Mouse (Mus musculus) heart, embryonic 12.5 days (tissue): ENCODE data around the gene Tubb4b. TPM values are rescaled to one million over a fixed set of nuclear protein-coding genes. Genes with fewer than 3 reads are reported as not detected.

Source experiments
- ATAC-seq: fragments of 200-750 bp; cut with Nextera tagmentation; 2 replicates; pipeline ENCODE4 v1.8.0; 2017; ENCODE audit warnings: moderate TSS enrichment, moderate library complexity; ENCODE audit not compliant: insufficient number of reproducible peaks, low FRiP score
- H3K27ac ChIP-seq: fragments of 300-500 bp; sonication (generic); 2 replicates; pipeline ENCODE4 v1.5.1; 2016; ENCODE audit warnings: mild to moderate bottlenecking, moderate library complexity; ENCODE audit not compliant: poor library complexity, severe bottlenecking
- H3K27me3 ChIP-seq: fragments of 300-500 bp; sonication (generic); replicated peaks from 2 replicates; pipeline ENCODE4 v1.6.1; 2016; ENCODE audit warnings: mild to moderate bottlenecking, moderate library complexity
- H3K36me3 ChIP-seq: fragments of 300-500 bp; sonication (generic); 2 replicates; pipeline ENCODE4 v1.6.1; 2016; ENCODE audit warnings: mild to moderate bottlenecking, moderate library complexity
- H3K4me1 ChIP-seq: fragments of 300-500 bp; sonication (generic); replicated peaks from 2 replicates; pipeline ENCODE4 v1.6.1; 2016; ENCODE audit warnings: mild to moderate bottlenecking
- H3K4me2 ChIP-seq: fragments of 300-500 bp; sonication (generic); 2 replicates; pipeline ENCODE4 v1.6.1; 2016; ENCODE audit warnings: mild to moderate bottlenecking, moderate library complexity
- H3K4me3 ChIP-seq: fragments of 300-500 bp; sonication (generic); 2 replicates; pipeline ENCODE4 v1.5.1; 2016; ENCODE audit warnings: mild to moderate bottlenecking
- H3K9ac ChIP-seq: fragments of 300-500 bp; sonication (generic); 2 replicates; pipeline ENCODE4 v1.6.1; 2016; ENCODE audit warnings: mild to moderate bottlenecking, moderate library complexity
- H3K9me3 ChIP-seq: fragments of 300-500 bp; sonication (generic); replicated peaks from 2 replicates; pipeline ENCODE4 v1.6.1; 2016; ENCODE audit warnings: mild to moderate bottlenecking, moderate library complexity
- WGBS: fragments of 180-500 bp; shearing (Covaris S2); methylation state at CpG from one replicate; pipeline ENCODE4 v1.1.7; 2016; 5-methylcytosine and 5-hydroxymethylcytosine counted together
- polyA plus RNA-seq: library from polyadenylated mRNA; unstranded; fragments of >200 nt; fragmentation: Nextera tagmentation; extraction: Ambion mirVana; gene quantifications from 2 replicates; pipeline ENCODE4 v1.2.1, GENCODE M21; 2016

Gene Tubb4b
- polyA plus RNA-seq, 1 experiment from 2014 or later = 392 TPM

DNA sequence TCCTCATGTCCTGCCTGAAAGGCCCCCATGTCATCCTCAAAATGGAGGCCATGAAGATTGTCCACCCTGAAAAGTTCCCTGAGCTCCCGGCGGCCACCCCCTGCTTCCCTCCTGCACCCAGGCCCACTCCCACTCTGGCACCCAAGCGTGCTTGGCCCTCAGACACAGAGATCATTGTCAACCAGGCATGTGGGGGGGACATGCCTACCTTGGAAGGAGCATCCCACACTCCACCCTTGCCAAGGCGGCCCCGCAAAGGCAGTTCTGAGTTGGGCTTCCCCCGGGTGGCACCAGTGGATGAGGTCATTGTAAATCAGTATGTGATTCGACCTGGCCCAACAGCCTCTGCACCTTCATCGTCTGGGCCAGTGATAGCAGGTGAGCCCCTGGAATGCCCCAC lies 18.8 kb upstream of the Tubb4b start:
- H3K27me3 ChIP-seq = peaks cover 41% of the 10 kb centered on the region
- H3K27ac ChIP-seq = no peak overlapping the region
- no peaks in the 10 kb centered on the region for H3K9me3 ChIP-seq
- WGBS = 75% methylated on average over 8 of the region's 8 CpGs
- ATAC-seq = no peak
- no peak overlapping the region for H3K4me2 ChIP-seq
- peaks cover 25% of the 10 kb centered on the region for H3K4me1 ChIP-seq
- H3K4me3 ChIP-seq = no peak overlapping the region
- no peak overlapping the region for H3K9ac ChIP-seq
- H3K36me3 ChIP-seq = peaks cover 23% of the 10 kb centered on the region

DNA sequence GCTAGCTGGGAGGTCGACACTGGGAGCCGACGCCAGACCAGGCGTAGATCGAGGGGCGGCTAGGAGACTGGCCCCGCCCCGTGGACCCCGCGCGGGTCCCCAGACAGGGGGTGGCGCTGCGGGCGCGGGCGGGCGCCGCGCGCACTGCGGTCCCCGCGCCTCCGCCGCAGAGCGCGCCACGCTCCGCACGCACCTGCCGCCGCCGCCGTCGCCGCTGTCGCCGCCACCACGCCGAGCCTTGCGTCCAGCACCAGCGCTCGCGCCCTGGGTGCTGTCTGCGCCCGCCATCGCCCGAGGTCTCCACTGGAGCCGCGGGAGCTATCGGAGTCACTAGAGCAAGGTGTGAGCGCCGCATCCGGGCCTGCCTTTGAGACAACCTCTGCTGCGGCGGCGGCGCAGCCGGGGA lies 17.6 kb upstream of the Tubb4b start, which contains the start of the genes Rnf208 and Cysrt1:
Gene Rnf208 (plus strand): TSS at position 155 of the 406 bp plus-strand sequence.
Gene Cysrt1 (minus strand): TSS at position 352 of the 406 bp plus-strand sequence.
- Histone ChIP-seq H3K36me3 (0 out of 2 replicates have a peak, but pooled peaks cover 12% of the 10 kb centered on the region), H3K9ac (peak within 1 kb of the TSS; percentile 66), H3K27ac (no peak within 1 kb of the TSS), H3K4me2 (peak within 1 kb of the TSS; percentile 95), H3K4me3 (peak within 1 kb of the TSS; percentile 60), H3K27me3 (peaks cover 41% of the 10 kb centered on the region), H3K9me3 (no peaks in the 10 kb centered on the region), H3K4me1 (peaks cover 25% of the 10 kb centered on the region)
- under 1% methylated on average over 59 of the region's 59 CpGs for WGBS
- ATAC-seq = no peak

DNA sequence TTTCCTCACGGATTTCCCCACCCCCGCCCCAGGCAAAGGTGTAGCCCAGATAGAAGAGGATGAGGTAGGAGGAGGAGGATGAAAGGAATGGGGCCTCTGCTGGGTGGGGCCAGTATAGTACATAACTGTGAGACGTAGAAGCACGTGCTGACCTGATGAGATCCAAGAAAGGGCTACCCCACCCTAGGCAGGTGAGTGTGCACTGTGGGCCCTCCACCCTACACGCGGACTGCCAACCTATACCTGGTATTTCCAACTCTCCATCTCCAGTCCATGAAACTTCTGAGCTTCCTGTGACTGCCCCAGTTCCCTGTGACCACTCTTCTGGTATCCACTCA lies 16.9 kb upstream of the Tubb4b start:
- 22% methylated on average over 6 of the region's 6 CpGs for WGBS
- no peak for ATAC-seq
- H3K9ac ChIP-seq = no peak overlapping the region
- H3K4me1 ChIP-seq = peaks cover 25% of the 10 kb centered on the region
- H3K27me3 ChIP-seq = peaks cover 41% of the 10 kb centered on the region
- H3K4me3 ChIP-seq = peak overlapping the region; percentile 60
- peak overlapping the region; percentile 95 for H3K4me2 ChIP-seq
- H3K27ac ChIP-seq = no peak overlapping the region
- H3K9me3 ChIP-seq = no peaks in the 10 kb centered on the region
- H3K36me3 ChIP-seq = 0 out of 2 replicates have a peak, but pooled peaks cover 12% of the 10 kb centered on the region

DNA sequence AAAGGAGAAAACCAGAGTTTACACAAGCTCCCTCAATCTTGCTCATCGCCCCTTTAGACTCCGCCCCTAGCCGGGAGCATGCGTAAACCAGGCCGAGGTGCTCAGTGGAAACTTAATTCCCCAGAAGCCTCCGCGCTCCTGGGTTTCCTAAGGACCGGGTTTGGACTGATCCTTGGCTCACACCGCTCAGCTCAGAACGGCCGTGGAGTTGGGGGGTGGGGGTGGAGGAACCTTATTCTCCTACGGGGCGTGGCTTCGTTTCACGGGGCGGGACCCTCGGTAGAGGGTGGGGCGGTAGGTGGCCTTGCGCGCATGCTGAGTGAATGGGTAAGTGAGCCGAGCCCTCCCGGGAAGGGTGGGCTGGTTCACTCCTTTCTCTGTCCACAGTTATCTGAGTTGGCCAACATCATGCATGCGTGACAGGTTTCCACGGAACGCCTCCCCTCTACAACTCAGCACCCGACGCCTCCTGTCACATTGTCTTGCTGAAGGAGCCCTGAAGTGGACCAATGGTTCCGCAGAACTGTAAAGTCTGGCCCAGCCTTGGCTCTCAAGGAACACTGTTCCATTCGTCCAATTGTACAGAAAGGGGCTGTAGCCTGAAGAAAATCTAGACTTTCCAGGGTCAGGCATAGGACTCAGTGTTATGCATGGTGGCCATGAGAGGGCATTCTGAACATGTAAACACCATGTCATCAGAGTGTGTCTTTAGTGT lies 16.4 kb upstream of the Tubb4b start:
- Histone ChIP-seq H3K36me3 (0 out of 2 replicates have a peak, but pooled peaks cover 7% of the 10 kb centered on the region), H3K4me3 (peak overlapping the region; percentile 60), H3K27me3 (peaks cover 46% of the 10 kb centered on the region), H3K27ac (no peak overlapping the region), H3K9ac (peak overlapping the region; percentile 15; the same call in 1 of the 2 replicates), H3K4me2 (peak overlapping the region; percentile 95), H3K9me3 (no peaks in the 10 kb centered on the region), H3K4me1 (peaks cover 25% of the 10 kb centered on the region)
- 1% methylated on average over 29 of the region's 29 CpGs for WGBS
- peak; percentile 66 for ATAC-seq

DNA sequence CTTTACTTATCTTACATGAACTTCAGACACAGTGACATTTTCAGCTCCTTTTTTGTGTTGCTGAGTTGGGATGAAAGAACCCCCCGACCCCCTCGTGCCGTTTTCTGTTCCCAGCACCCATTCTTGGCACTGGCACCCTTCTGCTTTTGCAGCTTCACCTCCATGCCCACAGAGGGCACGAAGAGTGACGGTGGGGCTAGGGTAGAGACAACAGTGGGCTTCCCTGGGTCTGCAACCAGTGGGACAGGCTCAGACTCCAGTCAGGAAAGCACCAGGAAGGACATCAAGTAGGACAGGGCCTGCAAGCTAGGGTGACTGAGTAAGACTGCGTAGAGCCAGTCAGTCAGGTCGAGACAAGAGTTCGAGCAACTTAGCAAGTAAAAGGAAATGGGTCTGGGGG lies 15.8 kb upstream of the Tubb4b start:
- Histone ChIP-seq H3K27me3 (peaks cover 50% of the 10 kb centered on the region), H3K4me2 (peak overlapping the region; percentile 95), H3K4me1 (peaks cover 25% of the 10 kb centered on the region), H3K9me3 (no peaks in the 10 kb centered on the region), H3K9ac (peak overlapping the region; percentile 15; the same call in 1 of the 2 replicates), H3K36me3 (0 out of 2 replicates have a peak, but pooled peaks cover 2% of the 10 kb centered on the region), H3K27ac (no peak overlapping the region), H3K4me3 (peak overlapping the region; percentile 60)
- WGBS = 54% methylated on average over 8 of the region's 8 CpGs
- no peak for ATAC-seq

DNA sequence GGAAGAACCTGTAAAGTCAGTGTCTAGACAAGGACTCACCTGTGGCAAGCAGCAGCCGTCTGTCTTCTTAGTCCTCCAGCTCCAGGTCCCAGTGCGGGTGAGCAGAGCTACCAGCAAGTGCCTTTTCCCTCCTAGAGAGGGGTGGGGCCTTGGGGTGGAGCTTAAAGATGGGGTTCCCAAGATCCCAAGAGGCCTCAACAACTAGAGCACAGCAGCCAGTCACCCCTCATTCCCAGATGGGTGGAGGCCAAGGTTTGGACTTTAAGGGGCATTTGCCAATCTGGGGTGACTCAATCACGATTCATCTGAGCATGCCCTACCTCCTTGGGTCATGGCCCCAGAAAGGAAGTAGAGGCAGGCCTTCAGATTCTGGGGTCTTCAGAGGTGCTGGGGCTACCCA lies 15.3 kb upstream of the Tubb4b start:
- Histone ChIP-seq H3K36me3 (no peaks in the 10 kb centered on the region), H3K9me3 (no peaks in the 10 kb centered on the region), H3K9ac (no peak overlapping the region), H3K4me2 (no peak overlapping the region), H3K27me3 (peaks cover 56% of the 10 kb centered on the region), H3K4me1 (peaks cover 25% of the 10 kb centered on the region), H3K27ac (no peak overlapping the region), H3K4me3 (no peak overlapping the region)
- 80% methylated on average over 3 of the region's 3 CpGs for WGBS
- ATAC-seq = no peak

DNA sequence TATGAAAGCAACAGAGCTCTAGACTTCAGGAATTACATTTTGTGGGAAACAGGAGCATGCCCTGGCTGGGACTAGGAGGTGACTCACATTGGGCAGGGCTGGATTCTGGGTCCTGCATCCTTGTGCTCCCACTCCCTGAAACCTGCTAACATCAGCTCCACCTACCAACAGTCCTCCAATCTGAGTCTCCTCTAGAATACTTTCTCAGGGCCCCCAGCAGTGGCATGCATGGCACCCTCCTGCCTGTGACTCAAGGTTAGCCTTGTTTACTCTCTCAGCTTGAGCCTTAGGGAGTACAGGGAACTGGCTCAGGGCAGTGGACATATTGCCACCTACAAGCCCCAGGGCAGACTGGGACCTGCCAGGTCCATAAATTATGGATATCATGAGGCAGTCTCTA lies 13.6 kb upstream of the Tubb4b start:
- no peak overlapping the region for H3K27ac ChIP-seq
- no peaks in the 10 kb centered on the region for H3K36me3 ChIP-seq
- H3K4me2 ChIP-seq = no peak overlapping the region
- ATAC-seq = no peak
- no peaks in the 10 kb centered on the region for H3K9me3 ChIP-seq
- no peak overlapping the region for H3K9ac ChIP-seq
- peaks cover 62% of the 10 kb centered on the region for H3K27me3 ChIP-seq
- H3K4me3 ChIP-seq = no peak overlapping the region
- peaks cover 25% of the 10 kb centered on the region for H3K4me1 ChIP-seq

DNA sequence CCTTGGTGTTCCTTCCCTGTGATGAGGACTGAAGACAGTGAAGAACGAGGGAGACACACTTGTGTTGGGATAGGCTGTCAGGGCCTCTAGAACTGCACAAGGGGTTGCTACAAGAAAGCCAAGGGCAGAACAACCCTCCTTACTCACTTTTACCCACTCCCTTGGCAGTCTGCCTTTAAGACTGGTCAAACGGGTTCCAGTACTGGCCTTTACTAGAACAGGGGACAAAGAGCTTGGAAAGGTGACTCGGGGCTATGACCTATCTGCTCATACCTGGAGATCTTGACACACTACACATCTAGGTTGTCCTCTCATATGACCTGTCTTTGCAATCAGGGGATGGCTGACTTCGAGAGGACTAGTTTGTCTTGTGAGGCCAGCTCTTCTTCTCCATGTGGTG lies 13.0 kb upstream of the Tubb4b start:
- Histone ChIP-seq H3K9ac (no peak overlapping the region), H3K27ac (no peak overlapping the region), H3K36me3 (no peaks in the 10 kb centered on the region), H3K9me3 (no peaks in the 10 kb centered on the region), H3K27me3 (peaks cover 62% of the 10 kb centered on the region), H3K4me1 (peaks cover 21% of the 10 kb centered on the region), H3K4me2 (no peak overlapping the region), H3K4me3 (no peak overlapping the region)
- 54% methylated on average over 4 of the region's 4 CpGs for WGBS
- no peak for ATAC-seq

DNA sequence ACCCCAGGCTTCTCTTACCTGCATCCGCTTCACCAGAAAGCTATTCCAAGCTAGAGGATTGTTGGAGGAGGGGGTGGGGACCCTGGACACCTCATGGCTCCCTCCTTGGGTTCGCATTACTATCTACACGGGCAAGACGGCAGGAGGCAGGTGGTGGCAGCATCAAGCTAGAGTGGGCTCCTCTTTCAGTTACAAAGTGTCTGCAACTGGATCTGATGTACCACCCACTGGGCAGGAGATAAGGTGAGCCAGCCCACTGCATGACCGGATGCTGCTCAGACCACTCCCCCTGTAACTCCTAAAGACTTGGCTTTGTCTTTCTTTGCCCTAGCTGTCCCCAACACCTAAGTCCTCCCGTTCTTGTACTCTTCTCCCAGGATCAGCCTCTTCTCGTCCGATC lies 12.1 kb upstream of the Tubb4b start, which contains the start of gene Rnf224:
Gene Rnf224 (minus strand): TSS at position 174 of the 400 bp plus-strand sequence.
- WGBS = 23% methylated on average over 8 of the region's 8 CpGs
- H3K27me3 ChIP-seq = peaks cover 63% of the 10 kb centered on the region

DNA sequence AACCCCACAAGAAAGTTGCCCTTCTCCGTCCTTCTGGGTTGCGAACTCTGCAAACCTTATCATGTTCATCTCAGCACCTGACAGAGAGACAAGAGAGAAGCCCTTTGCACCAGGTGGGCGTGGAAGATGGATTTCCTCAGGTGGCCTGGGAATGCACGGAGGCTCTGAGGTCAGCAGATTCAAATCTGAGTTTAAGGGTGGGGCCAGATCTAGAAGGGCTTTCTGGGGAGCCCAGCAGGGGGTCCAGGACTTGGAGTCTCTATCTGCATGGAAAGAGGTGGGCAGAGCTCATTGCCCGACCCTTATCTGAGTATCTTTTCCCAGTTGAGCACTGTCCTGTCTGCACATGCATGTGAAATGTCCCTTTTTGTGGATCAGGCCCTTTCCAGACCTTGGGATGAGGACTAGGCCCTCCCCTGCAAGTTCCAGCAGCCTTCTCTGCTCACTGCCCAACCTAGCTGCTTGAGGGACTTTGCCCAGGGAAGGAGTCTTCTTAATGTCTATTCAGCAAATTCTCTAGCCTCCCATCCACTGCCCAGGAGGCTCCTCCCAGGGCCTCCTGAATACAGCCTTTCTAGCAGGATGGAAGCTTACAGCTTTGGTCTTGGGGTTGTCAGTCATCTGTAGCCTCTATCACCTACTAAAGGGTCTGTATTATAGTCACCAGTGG lies 10.2 kb upstream of the Tubb4b start:
- ATAC-seq = no peak
- Histone ChIP-seq H3K27ac (no peak overlapping the region), H3K36me3 (no peaks in the 10 kb centered on the region), H3K4me1 (no peaks in the 10 kb centered on the region), H3K9me3 (no peaks in the 10 kb centered on the region), H3K4me2 (no peak overlapping the region), H3K27me3 (peaks cover 75% of the 10 kb centered on the region), H3K9ac (no peak overlapping the region), H3K4me3 (no peak overlapping the region)
- WGBS = 58% methylated on average over 5 of the region's 5 CpGs

More for the DNA sequence above, 12.1 kb upstream of the Tubb4b start, which contains the start of gene Rnf224:
- peaks cover 13% of the 10 kb centered on the region for H3K4me1 ChIP-seq
- no peak for ATAC-seq
- peak within 1 kb of the TSS; percentile 2; the same call in 1 of the 2 replicates for H3K4me2 ChIP-seq
- H3K9me3 ChIP-seq = no peaks in the 10 kb centered on the region
- no peak within 1 kb of the TSS for H3K27ac ChIP-seq
- no peak within 1 kb of the TSS for H3K9ac ChIP-seq
- no peak within 1 kb of the TSS for H3K4me3 ChIP-seq
- H3K36me3 ChIP-seq = no peaks in the 10 kb centered on the region

DNA sequence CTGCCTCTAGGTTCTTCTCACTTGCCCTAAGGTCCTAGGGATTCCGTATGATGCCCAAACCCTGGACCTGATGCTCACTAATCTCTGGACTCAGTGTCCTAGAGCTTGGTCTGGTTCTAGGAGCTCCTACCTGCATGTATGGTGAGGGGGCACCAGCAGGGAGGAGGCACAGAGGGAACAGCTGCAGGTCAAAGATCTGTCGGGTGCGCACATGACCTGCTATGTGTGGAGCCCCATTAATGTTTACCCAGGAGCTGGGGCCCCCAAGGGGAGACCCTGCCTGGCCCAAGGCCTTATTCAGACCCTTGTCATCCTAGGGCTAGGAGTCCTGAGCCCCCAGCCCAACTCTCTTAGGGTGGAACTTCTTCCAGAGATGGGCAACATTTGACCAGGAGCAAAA lies 9.5 kb upstream of the Tubb4b start, which contains the start of gene Slc34a3:
Gene Slc34a3 (minus strand): TSS at position 315 of the 400 bp plus-strand sequence.
- 80% methylated on average over 3 of the region's 3 CpGs for WGBS

More for the DNA sequence above, 9.5 kb upstream of the Tubb4b start, which contains the start of gene Slc34a3:
- Histone ChIP-seq H3K36me3 (no peaks in the 10 kb centered on the region), H3K4me2 (no peak within 1 kb of the TSS), H3K27ac (no peak within 1 kb of the TSS), H3K9ac (no peak within 1 kb of the TSS), H3K4me3 (no peak within 1 kb of the TSS), H3K4me1 (no peaks in the 10 kb centered on the region), H3K27me3 (peaks cover 71% of the 10 kb centered on the region), H3K9me3 (no peaks in the 10 kb centered on the region)
- ATAC-seq = no peak
